Mouse (Mus musculus): Measurements from ENCODE around the gene Rtn4rl2.

Gene Rtn4rl2

DNA sequence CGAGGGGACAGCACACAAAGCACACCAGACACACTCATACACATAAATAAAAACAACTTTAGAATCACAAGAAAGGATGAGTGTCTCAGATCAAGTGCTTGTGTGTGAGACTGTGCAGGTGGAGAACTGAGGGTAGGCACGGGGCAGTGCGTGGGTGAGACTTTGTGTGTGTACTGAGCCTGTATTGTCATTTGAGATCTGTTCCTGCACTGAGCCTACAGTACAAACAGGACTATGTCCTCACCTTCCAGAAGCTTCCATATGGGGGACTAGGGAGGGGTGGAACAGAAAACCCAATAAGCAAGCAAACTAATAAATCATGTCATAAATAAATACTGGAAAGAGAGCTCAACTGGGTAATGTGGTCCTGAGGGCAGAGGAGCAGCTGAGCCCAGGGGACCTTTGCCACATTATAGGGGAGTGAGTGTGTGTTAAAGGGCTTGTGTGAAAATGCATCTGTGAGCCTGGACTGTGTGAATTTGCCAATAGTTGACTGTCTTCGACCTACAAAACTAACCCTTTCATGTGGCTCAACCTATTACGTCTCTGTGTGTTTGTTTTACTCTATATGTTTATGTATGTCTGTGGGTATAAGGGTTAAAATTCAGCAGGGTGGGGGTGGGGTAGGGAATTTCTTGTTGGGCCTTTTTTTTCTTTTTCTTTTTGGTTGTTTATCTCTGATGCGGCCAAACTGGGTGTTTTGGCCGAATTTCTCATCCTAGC lies 35.9 kb downstream of the Rtn4rl2 start:
- no peak for DNase-seq (ENCODE audit: low spot score in 2 of 2)

DNA sequence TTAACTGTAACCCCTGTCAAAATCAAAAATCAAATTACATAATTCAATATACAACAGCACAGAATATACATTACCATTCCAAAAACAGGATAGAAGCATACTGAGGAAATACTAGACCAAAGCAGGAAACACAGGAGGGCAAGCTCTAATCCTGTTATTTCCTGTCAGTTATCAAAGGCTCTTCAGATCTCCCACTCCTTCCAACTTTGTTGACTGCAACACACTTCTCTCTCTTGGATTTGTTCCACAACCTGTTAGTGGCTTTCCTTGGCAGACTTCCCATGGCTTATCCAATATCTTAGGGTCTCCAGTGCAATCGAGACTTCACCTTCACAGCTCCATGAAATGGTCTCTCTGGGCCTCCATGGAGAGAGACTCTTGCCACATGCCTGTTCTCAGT lies 41.3 kb downstream of the Rtn4rl2 start:
- DNase-seq (ENCODE audit: low spot score in 2 of 2): no peak

DNA sequence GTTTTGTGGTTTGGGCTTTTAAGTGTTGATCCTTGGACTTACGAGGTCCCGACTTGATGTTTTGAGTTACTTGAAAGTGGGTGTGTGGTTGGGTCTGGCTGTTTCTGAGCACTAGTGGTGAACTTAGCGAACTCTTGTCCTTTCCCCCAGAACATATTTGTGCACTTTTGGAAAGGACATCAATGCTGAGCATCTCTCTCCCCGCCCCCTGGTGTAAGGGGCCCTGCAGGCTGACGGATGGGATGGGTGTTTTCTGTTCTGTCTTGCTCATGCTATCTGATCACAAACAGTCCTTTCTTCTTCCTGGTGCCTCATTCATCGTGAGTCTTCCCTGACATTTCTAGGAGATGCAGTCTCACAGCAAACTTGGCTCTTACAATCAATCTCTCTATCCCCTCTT lies 42.9 kb downstream of the Rtn4rl2 start:
- no peak for DNase-seq (ENCODE audit: low spot score in 2 of 2)

DNA sequence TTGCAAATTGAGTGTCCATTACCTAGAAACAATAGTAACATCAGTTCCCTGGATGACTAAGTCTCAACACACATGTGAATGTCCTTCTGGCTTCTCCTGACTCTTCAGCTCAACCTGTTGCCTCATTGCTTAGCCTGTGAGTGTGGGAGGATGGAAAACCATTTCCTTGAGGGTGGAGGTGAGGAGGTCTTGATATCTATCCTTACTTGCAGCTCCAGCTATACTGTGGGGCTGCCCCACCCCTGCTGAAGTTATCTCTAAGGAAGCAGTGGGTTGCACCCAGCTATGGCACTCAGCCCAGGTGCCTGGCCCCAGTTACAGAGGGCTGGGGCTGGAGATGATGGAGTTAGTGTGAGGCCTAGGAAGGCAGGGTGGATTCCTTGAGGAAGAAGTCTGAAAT lies 44.6 kb downstream of the Rtn4rl2 start:
- DNase-seq (ENCODE audit: low spot score in 2 of 2): no peak

DNA sequence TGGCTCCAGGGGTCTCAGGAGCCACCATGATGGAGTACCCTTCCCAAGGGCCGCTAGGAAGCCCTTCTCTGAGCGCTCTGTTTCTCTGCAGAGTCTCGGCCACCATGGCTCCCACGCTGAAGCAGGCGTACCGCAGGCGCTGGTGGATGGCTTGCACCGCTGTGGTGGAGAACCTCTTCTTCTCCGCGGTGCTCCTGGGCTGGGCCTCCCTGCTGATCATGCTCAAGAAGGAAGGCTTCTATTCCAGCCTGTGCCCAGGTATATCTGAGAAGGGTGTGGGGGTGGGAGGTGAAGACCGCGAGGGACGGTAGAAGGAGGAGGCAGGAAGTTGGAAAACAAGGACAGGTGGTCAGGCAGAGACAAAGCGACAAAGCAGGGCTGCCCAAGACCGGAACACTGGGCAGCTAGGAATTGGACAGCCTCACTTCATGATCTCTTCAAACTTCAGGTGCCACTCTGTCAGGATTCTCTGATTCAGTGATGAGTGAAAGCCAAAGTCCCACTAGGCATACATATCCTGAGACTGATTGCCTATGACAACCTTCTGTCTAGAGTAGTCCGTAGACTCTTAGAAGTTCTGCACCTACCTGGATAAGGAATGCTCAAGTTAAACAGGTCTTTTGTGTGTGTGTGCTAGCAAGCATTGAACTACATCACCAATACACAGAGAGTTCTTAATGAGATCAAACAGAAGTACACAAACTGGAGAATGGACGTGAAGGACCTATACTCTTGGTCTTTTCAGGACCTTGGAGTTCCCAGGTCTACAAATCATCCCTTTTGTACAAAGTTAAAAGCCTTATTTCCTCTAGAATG lies 45.6 kb downstream of the Rtn4rl2 start:
- no peak for DNase-seq (ENCODE audit: low spot score in 2 of 2)

DNA sequence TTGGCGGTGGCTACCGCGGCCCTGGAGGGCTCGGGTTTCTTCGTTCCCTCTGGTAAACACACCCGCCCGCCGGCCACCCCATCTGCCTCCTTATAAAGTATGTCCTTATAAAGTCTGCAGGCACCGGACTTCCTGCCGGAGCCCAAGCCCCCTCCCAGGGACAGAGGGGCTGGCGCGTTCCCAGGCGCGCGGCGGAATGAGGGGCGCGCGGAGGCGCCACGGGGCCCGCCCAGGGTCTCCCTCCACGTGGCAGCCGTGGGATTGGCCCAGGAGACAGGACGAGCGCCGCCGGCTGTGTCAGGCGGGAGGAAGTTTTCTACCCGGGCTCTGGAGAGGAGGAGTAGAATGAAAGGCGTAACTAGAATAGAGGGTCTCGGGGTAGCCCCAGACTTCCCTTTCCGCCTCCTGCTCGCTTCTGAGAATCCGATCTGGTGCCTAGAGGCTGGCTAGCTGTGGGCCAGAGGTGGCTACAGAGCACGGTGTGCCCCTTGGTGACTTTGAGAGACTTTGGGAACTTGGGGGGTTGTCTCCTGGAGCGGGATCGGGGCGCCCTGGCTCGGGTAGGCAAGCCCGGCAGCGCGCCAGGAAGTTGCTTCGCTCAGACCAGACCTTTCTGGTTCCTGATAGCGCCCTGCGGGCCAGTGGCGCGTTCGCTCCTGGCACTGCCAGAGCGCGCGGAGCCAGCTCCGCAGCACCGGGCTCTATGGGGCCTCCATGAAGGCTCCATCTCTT lies 46.3 kb downstream of the Rtn4rl2 start:
- no peak for DNase-seq (ENCODE audit: low spot score in 2 of 2)

DNA sequence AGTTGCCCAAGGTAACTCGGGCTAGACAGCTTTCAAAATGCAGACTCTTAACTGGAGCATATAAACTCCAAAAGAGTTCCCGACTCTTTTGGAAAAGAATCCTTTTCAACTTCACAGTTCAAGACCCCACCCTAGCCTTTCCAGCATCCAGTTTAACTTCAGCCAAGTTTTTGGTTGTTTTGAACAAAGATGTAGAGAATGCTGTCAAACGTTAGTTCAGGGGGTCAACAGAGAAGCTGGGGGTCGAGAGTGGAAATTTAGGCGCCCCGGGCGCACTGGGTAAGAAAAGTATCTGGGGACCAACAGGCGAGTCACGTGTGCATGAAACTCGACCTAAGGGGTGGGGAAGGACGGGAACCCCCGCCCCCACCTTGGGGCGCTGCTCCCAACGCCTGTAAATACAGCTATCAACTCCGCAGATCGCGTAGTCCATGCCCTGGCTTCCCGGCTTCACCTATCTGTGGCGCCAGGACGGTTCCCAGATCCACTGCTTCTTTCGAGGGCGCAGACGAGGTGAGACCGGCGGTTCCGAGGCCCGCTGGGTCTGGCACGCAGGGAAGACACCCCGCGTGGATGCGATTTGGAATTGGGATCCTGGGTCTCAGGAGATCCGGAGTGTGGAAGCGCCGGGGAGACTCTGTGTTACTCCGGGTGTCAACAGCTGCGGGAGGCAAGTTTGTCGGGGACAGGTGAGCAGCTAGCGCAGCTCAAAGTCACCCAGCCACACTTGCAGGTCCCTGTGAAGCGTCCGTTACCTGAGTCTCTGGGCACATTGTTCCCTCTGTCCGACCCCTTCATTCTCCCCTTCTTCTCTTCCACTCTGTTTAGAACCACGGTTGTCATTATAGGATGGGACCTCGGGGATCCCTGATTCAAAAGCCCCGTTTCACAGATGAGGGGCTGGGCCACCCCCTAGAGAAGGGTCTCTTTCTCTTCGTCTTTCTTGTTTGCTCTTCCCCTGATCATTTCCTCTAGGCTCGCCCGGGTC lies 47.2 kb downstream of the Rtn4rl2 start:
- DNase-seq (ENCODE audit: low spot score in 2 of 2): no peak

DNA sequence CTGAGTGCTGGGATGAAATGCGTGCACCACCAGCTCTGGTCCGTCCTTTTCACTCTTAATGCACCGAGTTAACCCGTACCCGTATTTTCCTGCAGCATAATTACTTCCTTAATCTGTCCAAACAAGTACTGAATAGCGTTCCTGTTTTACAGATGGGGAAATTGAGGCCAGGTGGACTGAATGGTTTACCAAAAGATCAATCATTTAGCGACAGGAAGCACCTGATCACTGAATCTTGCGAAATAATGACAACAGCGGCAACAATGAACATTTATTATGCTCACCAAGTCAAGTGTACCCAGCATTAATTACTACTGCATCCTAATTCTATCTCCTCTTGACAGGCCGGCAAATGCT lies 47.9 kb downstream of the Rtn4rl2 start, which contains the start of gene Slc43a1:
Gene Slc43a1, plus strand, starts transcription at position 258 of the 357 bp plus-strand sequence.
- no peak for DNase-seq (ENCODE audit: low spot score in 2 of 2)

DNA sequence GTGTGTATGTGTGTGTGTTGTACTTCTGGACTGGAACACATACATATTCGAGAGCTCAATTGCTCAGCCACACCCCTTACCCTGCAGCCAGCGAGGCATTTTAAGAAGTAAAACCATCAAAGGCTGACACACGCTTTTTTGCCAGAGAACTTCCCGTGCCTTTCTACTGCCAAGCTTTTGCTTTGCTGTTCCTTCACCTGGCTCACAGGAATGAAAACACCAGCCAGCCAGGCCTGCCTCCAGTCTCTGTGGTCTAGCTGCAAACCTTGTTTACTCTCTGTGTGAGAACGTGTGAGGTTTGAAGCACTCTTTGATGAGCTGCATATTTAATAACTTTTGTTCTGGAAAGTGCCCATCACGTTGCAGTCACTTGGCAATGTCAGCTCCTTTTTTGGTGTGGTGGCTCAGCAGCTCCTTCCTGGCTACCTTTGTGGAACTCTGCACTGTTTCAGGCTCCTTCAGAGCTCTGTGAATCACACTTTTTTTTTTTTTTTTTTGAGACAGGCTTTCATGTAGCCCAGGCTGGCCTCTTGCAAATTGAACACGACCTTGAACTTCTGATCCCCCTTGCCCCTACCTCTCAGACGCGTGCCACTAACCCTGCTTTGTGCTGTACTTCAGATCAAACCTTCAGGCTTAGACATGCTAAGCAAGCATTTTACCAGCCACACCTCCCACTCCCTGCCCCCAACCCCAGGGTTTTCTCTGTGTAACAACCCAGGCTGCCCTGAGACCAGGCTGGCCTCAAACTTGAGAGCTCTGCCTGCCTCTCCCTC lies 48.5 kb downstream of the Rtn4rl2 start:
- DNase-seq (ENCODE audit: low spot score in 2 of 2): no peak

DNA sequence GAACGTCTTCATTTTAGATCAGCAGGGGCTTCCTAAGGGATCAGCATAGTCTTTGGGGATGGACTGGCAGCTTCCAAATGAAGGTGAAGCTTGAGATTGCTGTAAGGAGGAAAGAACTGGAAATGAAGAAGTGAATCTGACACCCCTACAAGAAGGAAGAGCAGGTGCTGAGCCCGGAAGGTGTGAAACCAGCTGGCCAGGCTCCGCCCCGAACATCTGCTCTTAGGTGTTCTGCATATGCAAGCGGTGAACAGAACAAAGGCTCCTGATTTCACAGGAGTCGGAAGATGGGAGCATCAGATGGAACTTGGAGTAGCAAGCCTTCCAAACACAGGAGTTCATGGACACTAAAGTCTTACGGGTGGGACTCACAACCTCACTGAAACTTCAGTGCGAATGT lies 49.4 kb downstream of the Rtn4rl2 start:
- DNase-seq (ENCODE audit: low spot score in 2 of 2): no peak

DNA sequence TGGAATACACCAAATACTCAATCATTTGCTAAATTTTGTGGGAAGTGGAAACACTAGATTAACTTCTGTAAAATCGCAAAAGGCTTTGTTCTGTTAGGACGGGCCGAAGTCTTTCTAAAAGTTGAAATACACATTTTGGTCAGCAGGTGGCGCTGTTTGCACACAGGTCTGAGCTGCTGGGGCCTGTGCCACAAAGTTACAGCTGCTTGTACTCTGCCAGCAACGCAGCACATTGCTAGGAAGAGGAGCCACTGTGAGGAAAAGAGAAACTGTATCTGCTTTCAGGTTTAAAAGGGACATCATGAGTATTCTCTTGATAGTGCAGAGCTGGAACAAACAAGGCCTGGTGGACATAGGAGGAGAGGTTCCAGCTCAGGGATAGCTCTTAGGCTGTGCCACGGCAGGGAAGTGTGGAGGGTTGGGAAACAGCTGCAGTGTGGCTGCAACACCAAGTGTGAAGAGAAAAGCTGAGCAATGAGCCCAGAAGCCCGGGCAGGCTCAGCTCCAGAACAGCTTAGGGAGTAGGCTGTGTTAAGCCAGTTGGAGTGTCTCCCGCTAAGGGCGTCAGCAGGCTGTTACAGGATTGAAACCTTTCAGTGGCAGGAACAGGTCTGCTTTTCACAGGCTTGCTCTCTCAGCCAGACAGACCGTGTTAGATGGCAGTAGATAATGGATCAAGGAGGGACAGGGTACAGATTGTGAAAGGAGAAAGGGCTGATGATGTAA lies 54.7 kb downstream of the Rtn4rl2 start:
- DNase-seq (ENCODE audit: low spot score in 2 of 2): peak; percentile 72 to 92

DNA sequence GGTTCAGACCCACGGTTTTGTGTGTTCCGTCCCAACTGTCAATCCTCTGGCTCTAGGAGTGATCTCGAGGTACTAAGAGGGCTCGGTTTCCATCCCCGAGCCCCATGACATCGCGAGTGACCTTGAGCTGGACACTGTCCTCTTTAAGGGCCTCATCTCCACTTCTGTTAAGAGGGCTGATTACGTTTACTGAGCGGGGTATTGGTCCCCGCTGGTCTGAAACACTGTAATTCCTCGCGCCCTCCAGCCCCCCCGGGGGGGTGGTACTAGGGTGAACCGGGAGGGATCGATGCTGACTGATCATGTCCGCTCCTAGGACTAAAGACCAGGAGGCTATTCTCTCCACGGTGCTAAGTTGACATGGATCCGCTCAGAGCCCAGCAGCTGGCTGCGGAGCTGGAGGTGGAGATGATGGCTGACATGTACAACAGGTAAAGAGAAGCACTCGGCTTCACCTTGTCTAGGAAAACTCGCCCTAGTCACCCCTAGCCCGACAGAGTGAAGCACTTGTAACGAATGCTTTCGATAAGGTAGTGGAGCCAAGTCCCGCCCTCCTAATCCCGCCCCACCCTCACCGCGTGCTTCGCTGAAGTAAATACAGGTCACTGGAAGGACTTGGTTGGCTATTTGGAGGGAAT lies 59.1 kb downstream of the Rtn4rl2 start:
- DNase-seq (ENCODE audit: low spot score in 2 of 2): no peak

DNA sequence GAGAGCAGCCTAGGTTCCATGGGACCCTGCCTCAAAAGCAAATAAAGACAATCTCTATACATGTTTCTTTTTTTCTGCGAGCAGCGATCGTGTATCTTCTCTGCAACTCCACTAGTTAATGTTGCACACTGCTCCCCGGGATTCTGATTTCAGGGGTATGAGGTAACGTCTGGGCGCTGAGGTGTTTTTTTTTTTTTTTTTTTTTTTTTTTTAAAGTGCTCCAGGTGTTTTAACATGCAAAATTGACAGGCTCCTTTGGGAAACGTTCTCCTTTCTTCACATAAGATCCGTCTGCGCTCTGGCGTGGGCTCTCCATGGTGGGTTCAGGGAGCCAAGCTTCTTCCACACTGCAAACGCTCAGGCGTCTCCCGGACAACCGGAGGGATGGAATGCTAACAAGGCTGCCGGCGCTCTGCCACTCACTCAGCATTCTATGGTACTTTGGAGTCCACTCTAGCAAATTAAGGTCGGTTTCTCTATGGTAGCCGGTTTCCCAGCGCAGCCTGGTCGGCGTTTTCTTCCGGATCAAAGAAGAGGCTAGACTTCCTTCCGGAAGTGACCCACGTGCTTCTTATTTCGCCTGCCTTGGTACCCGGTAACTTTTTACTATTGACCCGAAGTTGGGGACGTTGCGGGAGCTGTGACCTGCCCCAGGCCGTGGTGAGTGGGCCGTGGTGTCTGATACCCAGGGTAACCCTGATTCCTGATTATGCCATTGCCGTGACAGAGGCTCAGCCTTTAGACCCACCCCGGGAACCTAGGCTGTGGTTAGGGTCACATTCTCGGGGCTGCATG lies 59.8 kb downstream of the Rtn4rl2 start, which contains the start of gene Timm10:
Gene Timm10, plus strand, starts transcription at position 510 of the 795 bp plus-strand sequence.
- peak; percentile 88 to 93 for DNase-seq (ENCODE audit: low spot score in 2 of 2)

DNA sequence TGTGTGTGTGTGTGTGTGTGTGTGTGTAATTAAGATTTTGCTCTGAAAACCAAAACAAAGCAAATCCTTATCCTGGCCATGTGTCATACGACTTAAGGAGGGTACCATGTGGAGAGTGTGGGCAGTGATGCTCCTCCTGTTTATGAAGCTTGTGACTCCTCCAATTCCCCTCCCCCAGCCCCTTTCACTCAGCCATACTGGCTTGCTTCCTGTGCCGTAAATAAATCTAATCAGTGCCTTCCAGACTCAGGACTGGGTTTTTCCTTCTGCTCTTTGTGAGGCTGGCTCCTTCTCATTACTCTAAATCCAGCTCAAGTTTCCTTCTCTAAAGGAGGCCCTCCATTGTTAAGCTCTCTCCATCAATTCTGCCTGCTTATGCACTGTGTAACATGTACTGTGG lies 63.3 kb downstream of the Rtn4rl2 start:
- DNase-seq (ENCODE audit: low spot score in 2 of 2): no peak

DNA sequence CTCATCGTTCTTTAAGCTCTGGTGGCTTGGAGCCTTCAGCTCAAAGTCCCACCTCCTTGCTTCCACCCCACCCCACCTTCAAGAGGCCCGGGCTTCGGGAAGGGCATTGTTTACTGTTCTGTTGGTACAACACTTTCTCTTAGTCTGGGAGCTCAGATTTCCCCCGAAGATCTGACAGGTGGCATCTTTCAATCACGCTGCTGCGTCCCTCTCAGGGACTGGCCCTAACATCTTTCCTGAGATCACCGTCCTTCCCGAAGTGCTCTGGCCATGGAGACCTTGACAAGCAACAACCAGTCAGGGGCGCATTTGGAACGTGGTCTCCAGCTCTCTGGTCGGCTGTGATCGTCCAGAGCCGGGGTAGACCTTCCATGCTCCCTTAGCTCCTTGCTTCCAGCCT lies 64.0 kb downstream of the Rtn4rl2 start, which contains the start of gene Smtnl1:
Gene Smtnl1, minus strand, starts transcription at position 101 of the 400 bp plus-strand sequence.
- no peak for DNase-seq (ENCODE audit: low spot score in 2 of 2)
